In the genomic region with DNA sequence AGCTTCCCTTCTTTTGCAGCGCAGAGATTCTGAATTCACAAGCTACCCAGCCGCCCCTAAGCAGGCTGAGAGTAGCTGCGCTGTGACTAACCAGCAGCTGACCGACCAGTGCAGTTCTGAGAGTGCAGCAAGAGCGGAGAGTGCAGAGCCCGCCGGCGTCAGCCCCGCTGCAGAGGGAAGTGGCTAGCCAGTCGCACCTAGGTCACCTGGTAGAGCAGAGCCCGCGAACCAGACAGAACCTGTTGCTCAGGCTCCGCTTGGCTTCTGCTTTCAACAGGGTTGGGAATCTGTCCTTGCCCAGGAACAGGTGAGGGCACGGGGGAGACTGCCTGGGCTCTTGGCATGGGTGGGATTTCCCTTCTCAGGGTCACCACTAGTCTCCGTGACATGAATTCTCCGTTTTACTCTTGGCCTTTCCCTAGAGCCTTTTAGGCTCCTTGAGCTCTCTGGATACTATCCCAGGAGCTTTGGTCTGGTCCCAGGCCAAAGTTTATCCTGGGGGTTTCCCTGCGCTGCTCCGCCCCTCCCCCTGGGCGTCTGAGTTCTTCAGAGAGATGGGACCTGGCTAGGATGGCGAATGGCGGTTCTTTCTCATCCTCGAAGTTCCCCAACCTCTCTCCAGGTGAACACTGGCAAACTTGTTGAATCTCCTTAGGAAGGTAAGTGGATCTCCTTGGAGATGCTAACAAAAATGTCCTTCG, we compare ENCODE assay signal across 8 mouse cellular contexts. TPM values are rescaled to one million over a fixed set of nuclear protein-coding genes. Genes with fewer than 3 reads are reported as not detected.
A peak's percentile ranks its signal among the peaks of the same experiment; 100 is the strongest.
DNase-seq lines count a peak whose midpoint lies in the region; ATAC-seq and TF ChIP-seq lines count a peak whose summit lies in the region.

TSS of gene Npffr2 (plus strand) at position 552 of the 701 bp plus-strand sequence.

- no peaks in the 10 kb centered on the region for H3K36me3 ChIP-seq in forebrain, embryonic 12.5 days (replicated peaks)
- H3K36me3 ChIP-seq in kidney, embryonic 15.5 days, result no peaks in the 10 kb centered on the region
- no peaks in the 10 kb centered on the region for H3K36me3 ChIP-seq in lung, postnatal 0 days (ENCODE audit: insufficient read depth, low read length)

- 2% methylated on average over 23 of the region's 23 CpGs for WGBS in forebrain, embryonic 12.5 days
- 6% methylated on average over 23 of the region's 23 CpGs for WGBS in kidney, embryonic 15.5 days
- 5% methylated on average over 23 of the region's 23 CpGs for WGBS in lung, postnatal 0 days

- peak within 1 kb of the TSS; percentile 92 for H3K4me2 ChIP-seq in forebrain, embryonic 12.5 days
- peak within 1 kb of the TSS; percentile 76 for H3K4me2 ChIP-seq in kidney, embryonic 15.5 days
- H3K4me2 ChIP-seq in lung, postnatal 0 days (replicated peaks; ENCODE audit: low read depth, low read length), result peak within 1 kb of the TSS; percentile 48

- H3K27me3 ChIP-seq in forebrain, embryonic 12.5 days, result peaks cover 10% of the 10 kb centered on the region; the same call in 1 of the 2 replicates
- peaks cover 12% of the 10 kb centered on the region for H3K27me3 ChIP-seq in kidney, embryonic 15.5 days
- H3K27me3 ChIP-seq in lung, postnatal 0 days (replicated peaks; ENCODE audit: insufficient read depth, low read length), result no peaks in the 10 kb centered on the region

- H3K27ac ChIP-seq in forebrain, embryonic 12.5 days, result no peak within 1 kb of the TSS
- no peak within 1 kb of the TSS for H3K27ac ChIP-seq in kidney, embryonic 15.5 days
- no peak within 1 kb of the TSS for H3K27ac ChIP-seq in lung, postnatal 0 days (ENCODE audit: low read length)

- H3K9me3 ChIP-seq in forebrain, embryonic 12.5 days, result no peaks in the 10 kb centered on the region
- H3K9me3 ChIP-seq in kidney, embryonic 15.5 days (replicated peaks), result no peaks in the 10 kb centered on the region
- no peaks in the 10 kb centered on the region for H3K9me3 ChIP-seq in lung, postnatal 0 days (ENCODE audit: low read length)

- peak within 1 kb of the TSS; percentile 48 for H3K4me3 ChIP-seq in forebrain, embryonic 12.5 days (replicated peaks)
- peak within 1 kb of the TSS; percentile 39 for H3K4me3 ChIP-seq in kidney, embryonic 15.5 days (replicated peaks)
- H3K4me3 ChIP-seq in lung, postnatal 0 days (ENCODE audit: low read depth, low read length), result peak within 1 kb of the TSS; percentile 19; the same call in 1 of the 2 replicates

- TF ChIP-seq EP300 in lung, postnatal 0 days (IDR thresholded peaks at IDR 0.05), result no peak

- ATAC-seq in forebrain, embryonic 12.5 days (ENCODE audit: low FRiP score), result peak; percentile 91
- peak; percentile 96 for ATAC-seq in kidney, embryonic 15.5 days (replicated peaks; ENCODE audit: low FRiP score)
- ATAC-seq in lung, postnatal 0 days, result peak; percentile 93

- TF ChIP-seq CTCF in lung, postnatal 0 days (IDR thresholded peaks at IDR 0.05), result no peak

- peaks cover 15% of the 10 kb centered on the region for H3K4me1 ChIP-seq in forebrain, embryonic 12.5 days
- H3K4me1 ChIP-seq in kidney, embryonic 15.5 days, result peaks cover 20% of the 10 kb centered on the region
- no peaks in the 10 kb centered on the region for H3K4me1 ChIP-seq in lung, postnatal 0 days (ENCODE audit: insufficient read depth, low read depth, low read length)

- DNase-seq in cerebellum, postnatal 10 days, result peak; percentile 41 to 44
- no peak for DNase-seq in cerebellum, adult 11 months
- peak; percentile 13 for DNase-seq in ES-CJ7 (ENCODE audit: low read depth, low spot score)
- DNase-seq in lung, postnatal 0 days (ENCODE audit: low spot score), result peak; percentile 55
- peak; percentile 33 for DNase-seq in right cerebral cortex, postnatal 4 days
- DNase-seq in gastrocnemius, adult 8-10 months (ENCODE audit: low spot score in 2 of 2), result no peak

- H3K9ac ChIP-seq in forebrain, embryonic 12.5 days, result peak within 1 kb of the TSS; percentile 56
- 0 out of 2 replicates have a peak within 1 kb of the TSS, but pooled peaks have one; percentile 23 for H3K9ac ChIP-seq in kidney, embryonic 15.5 days
- H3K9ac ChIP-seq in lung, postnatal 0 days (replicated peaks; ENCODE audit: low read depth), result no peak within 1 kb of the TSS

RNA-seq across cellular contexts. Expression of gene Npffr2, which starts in this region (rescaled TPM):
- polyA plus RNA-seq in forebrain, embryonic 12.5 days (2016; fragmentation: Nextera tagmentation; extraction: Ambion mirVana), result 0.15 TPM in 1 of 2 replicates, not detected in the other
- polyA plus RNA-seq in kidney, embryonic 15.5 days (2015; fragmentation: Nextera tagmentation; extraction: Ambion mirVana), result not detected in 2 replicates
- 0.15 and 0.16 TPM in 2 replicates for polyA plus RNA-seq in lung, postnatal 0 days (2015; fragmentation: Nextera tagmentation; extraction: Ambion mirVana)
- total RNA-seq in gastrocnemius, adult 8-10 months (2022), result not detected

Comparison
In these comparisons a context has a peak if more than half of its experiments do, and no peak if none do; other contexts are left out.
1. DNase-seq: peak in cerebellum, postnatal 10 days (2 of 2), ES-CJ7 (single experiment) and right cerebral cortex, postnatal 4 days (single experiment); none in cerebellum, adult 11 months (single experiment) and gastrocnemius, adult 8-10 months (0 of 2).
2. Peak in ATAC-seq, H3K4me3 ChIP-seq, H3K9ac ChIP-seq and H3K4me2 ChIP-seq in forebrain, embryonic 12.5 days; RNA of the gene not detected or under 1 TPM.
3. Peak in ATAC-seq, H3K4me3 ChIP-seq, H3K9ac ChIP-seq and H3K4me2 ChIP-seq in kidney, embryonic 15.5 days; RNA of the gene not detected or under 1 TPM.
4. Peak in DNase-seq, ATAC-seq, H3K4me3 ChIP-seq and H3K4me2 ChIP-seq in lung, postnatal 0 days; RNA of the gene not detected or under 1 TPM.
5. Peak in every context shown above with its lines, with median percentiles within 50 percentile points of each other: ATAC-seq, H3K4me2 ChIP-seq and H3K4me3 ChIP-seq.